Mouse (Mus musculus) CH12.LX (cell line): Measurements from ENCODE around the gene Ugt1a6a.

Source experiments
- EP300 ChIP-seq: IDR thresholded peaks from 2 replicates; pipeline ENCODE4 v1.6.1; 2011; ENCODE audit warnings: low read length, improper control_type of control experiment
- POLR2A ChIP-seq: IDR thresholded peaks from 2 replicates; pipeline ENCODE4 v1.6.1; 2011; ENCODE audit warnings: low read depth, mild to moderate bottlenecking, improper control_type of control experiment, low read length

- TF ChIP-seq POLR2A: no peak
- TF ChIP-seq EP300: no peak
These were observed 98.2 kb downstream of the Ugt1a6a start for GRCm38 (mm10) chr1:88232664-88233380.
